Mouse (Mus musculus): Measurements from ENCODE around the gene Pld3. TPM values are rescaled to one million over a fixed set of nuclear protein-coding genes. Genes with fewer than 3 reads are reported as not detected.

Pld3 gene
- 1.8 TPM for polyA plus RNA-seq (2014; fragmentation: Illumina TruSeq; extraction: RNeasy Lipid Tissue Mini Kit (QIAGEN cat#74804); ENCODE audit: low read depth, low replicate concordance)

DNA sequence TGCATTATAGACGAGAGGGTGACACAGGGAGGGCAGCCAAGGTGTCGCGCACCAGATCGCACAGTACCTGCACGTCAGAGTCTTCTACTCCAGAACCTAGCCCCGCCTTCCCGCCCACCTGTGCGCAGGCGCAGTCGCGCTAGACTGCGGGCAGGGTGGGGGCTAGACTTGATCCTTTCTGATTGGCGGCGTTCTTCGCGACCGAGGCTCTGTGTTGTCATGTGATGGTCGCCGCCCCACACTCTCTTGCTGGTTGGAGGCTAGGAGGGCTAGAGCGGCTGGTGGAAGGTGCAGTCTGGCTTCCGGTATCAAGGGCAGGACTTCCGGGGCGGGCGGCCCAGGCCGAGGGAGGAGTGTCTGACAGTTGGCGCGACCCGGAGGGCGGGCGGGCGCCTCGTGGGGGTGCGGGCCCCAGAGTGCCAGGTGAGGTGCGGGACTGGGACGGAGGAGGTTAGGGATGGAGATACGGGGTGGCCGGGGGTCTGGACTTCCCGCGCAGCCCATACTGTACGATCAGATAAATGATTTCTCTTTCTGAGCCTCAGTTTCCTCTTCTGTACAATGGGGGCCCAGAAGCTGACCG is at the start of gene Pld3, which contains the start of gene 2310022A10Rik:
TSS of gene Pld3 (minus strand) at position 288 of the 583 bp plus-strand sequence.
TSS of gene 2310022A10Rik (plus strand) at position 303 of the 583 bp plus-strand sequence.

DNA sequence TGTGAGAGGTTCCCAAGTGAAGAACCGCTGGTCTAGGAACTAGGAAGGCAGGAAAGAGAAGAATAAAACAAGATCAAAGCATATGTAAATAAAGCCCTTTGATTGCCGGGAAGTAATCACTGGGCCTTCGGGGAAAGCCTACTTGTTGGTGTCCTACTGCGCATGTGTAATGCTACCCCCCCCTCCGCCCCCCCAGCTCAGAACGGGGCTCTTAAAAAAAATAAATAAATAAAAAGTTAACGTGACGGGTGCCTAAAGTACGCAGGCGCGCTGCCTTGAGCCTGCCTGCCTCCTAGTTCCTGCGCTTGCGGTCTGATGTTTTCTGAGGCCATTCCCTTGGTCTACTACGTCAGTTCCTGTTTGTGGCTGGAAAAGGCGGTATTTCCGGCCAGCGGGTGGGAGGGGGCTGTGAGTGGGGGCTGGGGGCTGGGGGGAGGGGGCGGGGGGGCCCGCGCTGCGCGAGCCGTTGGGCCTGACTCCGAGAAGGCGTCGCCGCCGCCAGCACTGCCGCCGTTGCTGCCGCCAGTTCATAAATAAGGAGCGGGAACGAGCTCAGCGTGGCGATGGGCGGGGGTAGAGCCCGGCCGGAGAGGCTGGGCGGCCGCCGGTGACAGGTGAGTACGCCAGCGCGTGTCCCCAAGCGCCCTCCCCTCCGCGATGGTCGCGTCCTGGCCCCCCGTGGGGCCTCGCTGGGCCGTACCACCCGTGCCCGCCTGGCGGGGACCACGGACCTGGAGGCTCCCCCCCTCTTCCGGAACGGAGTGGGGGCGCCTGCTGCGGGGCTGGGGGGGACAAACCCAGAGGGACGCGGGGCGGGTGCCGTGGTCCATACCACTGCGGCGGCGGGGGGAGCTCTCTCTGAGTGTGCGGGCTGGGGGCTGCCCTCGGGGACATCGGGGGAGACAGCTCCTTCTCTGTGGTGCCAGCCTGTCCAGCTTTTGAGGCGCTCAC is 38.5 kb upstream of the Pld3 start, which contains the start of gene Akt2:
TSS of gene Akt2 (plus strand) at position 287 of the 951 bp plus-strand sequence.

DNA sequence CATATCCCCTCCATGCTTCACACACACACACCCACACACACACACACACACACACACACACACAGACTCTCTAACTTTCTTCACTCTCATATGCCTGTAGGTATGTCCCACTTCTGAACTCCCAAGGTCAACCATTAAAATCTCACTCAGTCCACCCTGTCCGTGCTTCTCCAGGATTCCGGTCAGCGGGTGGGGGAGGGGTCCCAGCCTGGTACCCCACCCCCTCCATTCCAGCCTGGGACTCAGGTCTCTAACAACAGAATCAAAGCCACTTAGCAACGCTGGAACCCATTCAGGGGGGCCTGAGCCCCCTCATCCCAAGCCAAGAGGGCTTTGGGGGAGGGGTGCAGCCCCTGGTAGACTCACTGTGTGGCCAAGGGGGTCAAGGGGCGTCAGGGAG is 30.1 kb downstream of the Pld3 start, which contains the start of gene Hipk4:
TSS of gene Hipk4 (plus strand) at position 301 of the 400 bp plus-strand sequence.

DNA sequence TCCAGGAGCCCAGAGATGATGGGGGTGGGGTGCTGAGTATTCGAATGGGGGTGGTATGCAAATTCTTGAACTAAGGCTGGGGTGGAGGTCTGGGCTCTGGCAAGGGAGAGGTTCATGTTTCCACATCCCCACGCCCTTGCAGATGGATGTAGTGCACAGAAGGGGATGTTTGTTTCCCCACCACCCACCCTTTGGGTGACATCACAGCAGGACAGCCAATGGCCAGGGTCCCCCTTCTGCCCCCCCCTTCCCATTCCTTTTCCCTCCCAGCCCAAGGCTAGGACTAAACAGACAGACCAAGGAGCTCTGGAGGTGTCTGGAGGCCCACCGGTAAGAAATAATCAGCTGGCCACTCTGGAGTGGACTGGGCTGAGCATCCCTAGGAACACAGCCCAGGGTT is 54.0 kb downstream of the Pld3 start, which contains the start of gene Prx:
TSS of gene Prx (plus strand) at position 289 of the 400 bp plus-strand sequence.

DNA sequence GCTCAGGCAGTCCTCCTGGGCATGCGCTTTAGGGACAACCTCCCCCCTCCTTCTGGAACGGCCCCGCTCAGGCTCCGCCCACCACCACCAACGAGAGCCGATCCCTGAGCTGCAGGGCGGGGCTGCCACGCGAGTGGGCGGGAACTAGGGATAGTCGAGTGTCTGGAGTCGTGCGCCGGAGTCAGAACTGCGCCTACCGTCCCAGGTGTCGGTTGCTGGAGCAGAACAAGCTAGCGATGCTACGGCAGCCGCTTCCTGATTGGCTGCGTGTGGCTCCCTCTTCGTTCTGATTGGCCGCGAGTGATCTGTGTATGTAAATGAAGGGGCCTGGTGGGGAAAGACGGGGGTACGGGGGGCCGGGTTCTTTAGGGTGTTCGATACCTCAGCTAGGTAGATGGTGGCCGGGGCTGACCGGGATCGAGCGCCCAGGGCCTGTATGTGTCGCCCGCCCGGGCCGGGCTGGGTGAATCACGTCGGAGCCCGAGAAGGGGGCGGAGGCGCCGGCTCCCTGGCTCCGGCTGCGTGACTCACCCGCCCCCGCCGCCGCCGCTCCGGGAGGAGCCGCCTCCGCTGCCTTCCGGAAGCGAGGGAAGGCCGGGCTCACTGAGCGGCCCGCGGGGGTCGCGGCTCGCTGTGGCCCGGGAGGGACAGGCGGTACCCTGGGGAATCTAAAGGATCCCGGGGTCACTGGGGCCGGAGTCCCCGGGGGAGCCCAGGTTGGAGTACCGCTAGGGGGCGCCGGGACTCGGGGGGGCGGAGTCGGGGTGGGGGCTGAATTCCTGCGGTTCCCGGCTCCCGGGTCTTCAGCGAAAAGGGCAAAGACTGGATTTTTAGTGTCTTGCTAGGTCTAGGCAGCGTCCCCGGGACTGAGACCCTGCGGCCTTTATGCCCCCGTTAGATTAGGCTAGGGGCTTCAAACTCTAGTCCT is 66.0 kb downstream of the Pld3 start, which contains the start of gene Sertad1:
TSS of gene Sertad1 (plus strand) at position 141 of the 928 bp plus-strand sequence.

Other genes starting within 250 kb of the Pld3 start
- gene Ltbp4, start 215.5 kb downstream of the Pld3 start, polyA plus RNA-seq (2014; fragmentation: Illumina TruSeq; extraction: RNeasy Lipid Tissue Mini Kit (QIAGEN cat#74804); ENCODE audit: low read depth, low replicate concordance), result not detected
- gene Shkbp1, start 197.2 kb downstream of the Pld3 start, polyA plus RNA-seq (2014; fragmentation: Illumina TruSeq; extraction: RNeasy Lipid Tissue Mini Kit (QIAGEN cat#74804); ENCODE audit: low read depth, low replicate concordance), result 0.57 TPM
- gene Gm20479, start 195.8 kb downstream of the Pld3 start, polyA plus RNA-seq (2014; fragmentation: Illumina TruSeq; extraction: RNeasy Lipid Tissue Mini Kit (QIAGEN cat#74804); ENCODE audit: low read depth, low replicate concordance), result not detected
- not detected for gene Sptbn4, start 105.5 kb downstream of the Pld3 start, polyA plus RNA-seq (2014; fragmentation: Illumina TruSeq; extraction: RNeasy Lipid Tissue Mini Kit (QIAGEN cat#74804); ENCODE audit: low read depth, low replicate concordance)
- 1.1 TPM for gene Blvrb, start 105.2 kb downstream of the Pld3 start, polyA plus RNA-seq (2014; fragmentation: Illumina TruSeq; extraction: RNeasy Lipid Tissue Mini Kit (QIAGEN cat#74804); ENCODE audit: low read depth, low replicate concordance)
- 1.1 TPM for gene Sertad3, start 79.5 kb downstream of the Pld3 start, polyA plus RNA-seq (2014; fragmentation: Illumina TruSeq; extraction: RNeasy Lipid Tissue Mini Kit (QIAGEN cat#74804); ENCODE audit: low read depth, low replicate concordance)
- gene Sertad1, start 66.3 kb downstream of the Pld3 start, polyA plus RNA-seq (2014; fragmentation: Illumina TruSeq; extraction: RNeasy Lipid Tissue Mini Kit (QIAGEN cat#74804); ENCODE audit: low read depth, low replicate concordance), result 0.36 TPM
- gene Prx, start 53.9 kb downstream of the Pld3 start, polyA plus RNA-seq (2014; fragmentation: Illumina TruSeq; extraction: RNeasy Lipid Tissue Mini Kit (QIAGEN cat#74804); ENCODE audit: low read depth, low replicate concordance), result 0.08 TPM
- gene Hipk4, start 30.0 kb downstream of the Pld3 start, polyA plus RNA-seq (2014; fragmentation: Illumina TruSeq; extraction: RNeasy Lipid Tissue Mini Kit (QIAGEN cat#74804); ENCODE audit: low read depth, low replicate concordance), result 0.20 TPM
- gene 2310022A10Rik, start within 50 bp of the Pld3 start, polyA plus RNA-seq (2014; fragmentation: Illumina TruSeq; extraction: RNeasy Lipid Tissue Mini Kit (QIAGEN cat#74804); ENCODE audit: low read depth, low replicate concordance), result 2.4 TPM
- 8.8 TPM for gene Akt2, start 38.3 kb upstream of the Pld3 start, polyA plus RNA-seq (2014; fragmentation: Illumina TruSeq; extraction: RNeasy Lipid Tissue Mini Kit (QIAGEN cat#74804); ENCODE audit: low read depth, low replicate concordance)
- gene Ttc9b, start 100.7 kb upstream of the Pld3 start, polyA plus RNA-seq (2014; fragmentation: Illumina TruSeq; extraction: RNeasy Lipid Tissue Mini Kit (QIAGEN cat#74804); ENCODE audit: low read depth, low replicate concordance), result not detected
- 2.0 TPM for gene Map3k10, start 121.4 kb upstream of the Pld3 start, polyA plus RNA-seq (2014; fragmentation: Illumina TruSeq; extraction: RNeasy Lipid Tissue Mini Kit (QIAGEN cat#74804); ENCODE audit: low read depth, low replicate concordance)
- 2.1 TPM for gene Zfp607b, start 136.1 kb upstream of the Pld3 start, polyA plus RNA-seq (2014; fragmentation: Illumina TruSeq; extraction: RNeasy Lipid Tissue Mini Kit (QIAGEN cat#74804); ENCODE audit: low read depth, low replicate concordance)
- 25.0 TPM for gene Zfp60, start 178.2 kb upstream of the Pld3 start, polyA plus RNA-seq (2014; fragmentation: Illumina TruSeq; extraction: RNeasy Lipid Tissue Mini Kit (QIAGEN cat#74804); ENCODE audit: low read depth, low replicate concordance)